Mouse (Mus musculus): ENCODE data around the gene Copz2.

Gene Copz2

DNA sequence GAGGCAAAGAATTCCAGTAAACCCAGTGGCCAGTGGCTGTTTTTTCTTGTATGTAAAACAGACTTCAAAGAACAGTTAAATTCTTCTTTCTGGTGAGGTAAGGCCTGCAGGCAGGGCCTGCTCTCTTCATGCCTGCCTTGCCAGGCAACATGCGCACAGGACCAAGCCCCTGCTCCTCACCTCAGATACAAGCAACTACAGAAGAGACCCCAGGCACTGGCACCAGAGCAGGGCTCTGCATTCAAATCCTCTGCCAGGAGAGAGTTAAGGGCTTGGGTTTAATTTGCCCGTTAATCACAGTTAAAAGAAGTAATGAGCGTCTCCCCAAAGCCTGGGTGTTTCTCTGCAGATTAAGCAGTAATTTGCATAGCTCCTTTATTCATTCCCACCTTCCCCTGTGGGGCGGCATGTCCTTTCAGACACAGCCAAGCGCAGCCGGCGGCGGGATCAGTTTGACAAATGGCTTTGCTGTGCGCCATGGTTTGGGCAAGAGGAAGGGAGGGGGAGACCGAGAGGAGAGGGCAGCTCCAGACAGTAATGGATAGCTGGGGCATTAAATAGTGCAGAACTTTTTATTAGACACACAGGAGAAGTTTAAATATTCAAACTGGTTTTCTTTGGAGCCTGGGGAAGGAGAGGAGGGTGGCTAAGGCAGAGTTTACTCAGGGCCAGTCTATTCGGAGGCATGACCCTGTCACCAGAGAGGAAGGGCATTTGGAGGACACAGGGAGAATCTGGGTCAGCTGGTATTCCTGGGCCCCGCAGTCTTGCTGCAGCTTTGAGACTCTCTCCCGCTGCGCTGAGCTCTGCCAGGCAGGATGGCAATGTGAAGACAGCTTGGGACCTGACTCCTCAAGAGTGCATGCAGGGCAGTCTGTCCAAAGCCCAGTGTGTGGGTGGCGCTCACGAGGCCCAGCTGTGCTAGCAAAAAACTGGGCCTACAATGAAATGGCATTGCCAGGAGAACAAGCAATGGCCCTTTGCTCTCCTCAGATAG lies 53.3 kb downstream of the Copz2 start:
- DNase-seq (ENCODE audit: low read depth, low spot score): peak; percentile 37

DNA sequence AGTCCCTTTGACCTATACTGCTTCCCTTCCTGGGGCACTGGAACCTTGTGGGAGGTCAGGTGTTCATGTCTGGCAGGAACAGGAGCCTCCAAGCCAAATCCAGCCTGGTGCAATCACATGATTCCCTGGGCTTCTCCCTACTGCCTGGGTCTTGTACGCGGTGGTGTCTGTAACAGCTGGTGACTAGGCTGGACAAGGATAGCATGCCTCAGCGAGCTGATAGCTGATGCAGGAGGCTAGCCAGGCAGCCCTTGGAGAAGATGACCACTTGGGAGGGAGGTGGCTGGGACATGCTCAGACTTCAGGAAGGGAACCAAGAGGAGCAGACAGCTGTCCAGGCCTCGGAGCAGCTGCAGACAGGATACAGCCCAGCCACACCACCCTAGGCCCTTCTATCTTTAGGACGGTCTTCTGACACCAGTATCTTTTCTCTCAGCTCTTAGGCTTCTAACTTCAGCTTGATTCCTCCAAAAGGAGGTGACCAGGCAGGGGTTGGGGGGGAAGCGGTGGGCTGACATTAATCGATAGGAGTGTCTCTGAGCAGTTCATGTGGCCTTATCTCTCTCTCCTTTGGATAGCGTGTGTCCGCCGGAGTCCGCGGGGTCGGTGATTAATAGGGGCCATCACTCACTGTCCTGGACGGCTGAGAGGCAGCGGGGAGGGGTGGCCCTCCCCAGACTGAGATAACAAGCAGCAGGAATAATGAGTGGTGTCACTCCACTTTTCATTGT lies 56.9 kb downstream of the Copz2 start:
- DNase-seq (ENCODE audit: low read depth, low spot score): no peak

DNA sequence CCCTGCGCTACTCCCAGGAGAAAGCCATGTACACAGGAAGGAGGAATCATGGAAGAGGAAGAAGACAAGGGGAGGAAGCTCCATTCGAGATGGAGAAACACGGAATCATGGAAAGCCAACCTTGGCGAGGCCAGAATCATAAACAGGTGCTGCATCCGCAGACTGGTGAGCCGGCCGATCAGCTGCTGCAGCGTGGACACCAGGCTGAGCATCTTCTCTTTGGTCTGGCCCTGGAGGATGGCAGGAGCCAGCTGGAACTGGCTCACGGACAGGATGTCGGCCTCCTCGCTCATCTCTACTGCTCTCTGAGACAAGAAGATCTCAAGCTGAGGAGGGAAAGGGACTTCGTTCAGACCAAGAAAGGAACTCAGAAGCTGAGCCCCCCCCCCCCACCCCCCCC lies 58.9 kb downstream of the Copz2 start:
- DNase-seq (ENCODE audit: low read depth, low spot score): no peak

DNA sequence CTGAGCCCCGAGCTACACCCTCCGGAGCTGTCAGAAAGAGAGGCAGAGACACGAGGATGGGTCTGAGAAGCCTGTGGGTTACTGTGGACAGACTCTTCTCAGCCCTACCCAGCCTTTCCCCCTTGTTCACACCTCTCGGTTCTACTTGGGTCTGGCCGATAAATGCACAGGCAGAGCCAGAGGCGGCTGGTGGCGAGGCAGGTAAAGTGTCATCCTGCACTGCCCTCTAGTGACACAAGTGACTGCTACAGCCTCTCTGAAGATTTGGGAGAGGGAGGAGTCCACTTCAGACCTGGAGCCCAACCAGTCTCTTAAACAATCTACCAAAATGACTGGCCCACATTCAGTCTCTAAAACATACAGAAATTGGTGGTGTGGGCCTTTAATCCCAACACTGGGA lies 60.3 kb downstream of the Copz2 start:
- peak; percentile 85 for DNase-seq (ENCODE audit: low read depth, low spot score)
